Mouse (Mus musculus) bone marrow macrophage, adult 2 months (primary cell): ENCODE measurements at regions not wholly inside any gene's neighbourhood (a gene's known extent, or its start where the extent isn't known, plus 50 kb on each side); places are given as distances from the start of the nearest gene placed in this dataset.
"Not testable (repeated sequence)": the region's sequence is repeated elsewhere in the genome, so short reads cannot be mapped to it uniquely, and the experiment has no call there.

Source experiments
- CTCF ChIP-seq: IDR thresholded peaks from 2 replicates; pipeline ENCODE4 v1.5.1; 2012; ENCODE audit warnings: low read depth, mild to moderate bottlenecking, low read length, moderate library complexity
- POLR2A ChIP-seq: IDR thresholded peaks from 2 replicates; pipeline ENCODE4 v1.6.1; 2012; ENCODE audit warnings: mild to moderate bottlenecking, low read depth, low read length, borderline replicate concordance

GRCm38 (mm10) chr17:6538723-6539122 is 62.7 kb upstream of the Dynlt1c start:
- not testable (repeated sequence) for TF ChIP-seq CTCF, POLR2A
